Mouse (Mus musculus) intestine, postnatal 0 days (tissue): ENCODE measurements around the gene Elovl7. TPM values are rescaled to one million over a fixed set of nuclear protein-coding genes. Genes with fewer than 3 reads are reported as not detected.

Source experiments
- ATAC-seq: fragments of 200-750 bp; cut with Nextera tagmentation; 2 replicates; pipeline ENCODE4 v1.8.0; 2017; ENCODE audit warnings: mild to moderate bottlenecking, moderate TSS enrichment, moderate library complexity
- H3K27ac ChIP-seq: fragments of 300-500 bp; sonication (generic); 2 replicates; pipeline ENCODE4 v1.5.1; 2014; ENCODE audit warnings: mild to moderate bottlenecking, low read depth, low read length, moderate library complexity
- H3K27me3 ChIP-seq: fragments of 300-500 bp; sonication (generic); replicated peaks from 2 replicates; pipeline ENCODE4 v1.6.1; 2014; ENCODE audit warnings: low read length, mixed read lengths; ENCODE audit not compliant: control insufficient read depth, insufficient read depth
- H3K36me3 ChIP-seq: fragments of 300-500 bp; sonication (generic); 2 replicates; pipeline ENCODE4 v1.6.1; 2014; ENCODE audit warnings: mild to moderate bottlenecking, moderate library complexity; ENCODE audit not compliant: control insufficient read depth, insufficient read depth
- H3K4me1 ChIP-seq: fragments of 300-500 bp; sonication (generic); replicated peaks from 2 replicates; pipeline ENCODE4 v1.6.1; 2014; ENCODE audit warnings: antibody characterized with exemption, low read length, mixed read lengths; ENCODE audit not compliant: control insufficient read depth, insufficient read depth
- H3K4me2 ChIP-seq: fragments of 300-500 bp; sonication (generic); replicated peaks from 2 replicates; pipeline ENCODE4 v1.6.1; 2014; ENCODE audit warnings: low read depth, mild to moderate bottlenecking, moderate library complexity
- H3K4me3 ChIP-seq: fragments of 300-500 bp; sonication (generic); 2 replicates; pipeline ENCODE4 v1.5.1; 2014; ENCODE audit warnings: low read depth, low read length
- H3K9ac ChIP-seq: fragments of 300-500 bp; sonication (generic); 2 replicates; pipeline ENCODE4 v1.6.1; 2014; ENCODE audit warnings: mild to moderate bottlenecking, low read depth, low read length
- H3K9me3 ChIP-seq: fragments of 300-500 bp; sonication (generic); 2 replicates; pipeline ENCODE4 v1.6.1; 2016; ENCODE audit warnings: mixed run types; ENCODE audit not compliant: control insufficient read depth
- CTCF ChIP-seq: sonication (generic); IDR thresholded peaks from 2 replicates; pipeline ENCODE4 v1.5.1; 2016; ENCODE audit warnings: low read depth, mild to moderate bottlenecking, control low read depth, antibody characterized with exemption, moderate library complexity
- WGBS: fragments of 180-500 bp; shearing (Covaris S2); extraction: QIAGEN DNeasy Blood & Tissue Kit; methylation state at CpG from one replicate; pipeline ENCODE4 v1.1.7; 2014; 5-methylcytosine and 5-hydroxymethylcytosine counted together
- polyA plus RNA-seq: library from polyadenylated mRNA; unstranded; fragments of >200 nt; fragmentation: Nextera tagmentation; extraction: Ambion mirVana; gene quantifications from 2 replicates; pipeline ENCODE4 v1.2.1, GENCODE M21; 2015

Gene Elovl7
- polyA plus RNA-seq, 1 experiment from 2014 or later, result 10.8 TPM

GRCm38 (mm10) chr13:108208090-108208489 lies 6.1 kb upstream of the Elovl7 start:
- H3K9ac ChIP-seq, result no peak overlapping the region
- H3K4me3 ChIP-seq, result no peak overlapping the region
- no peaks in the 10 kb centered on the region for H3K9me3 ChIP-seq
- H3K4me1 ChIP-seq, result no peaks in the 10 kb centered on the region
- no peaks in the 10 kb centered on the region for H3K27me3 ChIP-seq
- no peak overlapping the region for H3K4me2 ChIP-seq
- WGBS, result 73% methylated on average over 5 of the region's 5 CpGs
- no peak for ATAC-seq
- no peak for TF ChIP-seq CTCF
- no peak overlapping the region for H3K27ac ChIP-seq
- H3K36me3 ChIP-seq, result no peaks in the 10 kb centered on the region

GRCm38 (mm10) chr13:108210960-108211359 lies 3.2 kb upstream of the Elovl7 start:
- Histone ChIP-seq H3K27me3 (0 out of 2 replicates have a peak, but pooled peaks cover 4% of the 10 kb centered on the region), H3K4me2 (no peak overlapping the region), H3K9ac (no peak overlapping the region), H3K4me1 (no peaks in the 10 kb centered on the region), H3K9me3 (no peaks in the 10 kb centered on the region), H3K27ac (no peak overlapping the region), H3K4me3 (no peak overlapping the region), H3K36me3 (no peaks in the 10 kb centered on the region)
- 93% methylated on average over 8 of the region's 8 CpGs for WGBS
- ATAC-seq, result no peak
- TF ChIP-seq CTCF, result no peak

GRCm38 (mm10) chr13:108212397-108213018 lies 1.7 kb upstream of the Elovl7 start:
- TF ChIP-seq CTCF, result no peak

GRCm38 (mm10) chr13:108214485-108215107 lies 392 bp downstream of the Elovl7 start:
- H3K9me3 ChIP-seq, result no peaks in the 10 kb centered on the region
- H3K27ac ChIP-seq, result peak overlapping the region; percentile 66
- WGBS, result under 1% methylated on average over 39 of the region's 50 CpGs
- H3K4me1 ChIP-seq, result no peaks in the 10 kb centered on the region
- 0 out of 2 replicates have a peak, but pooled peaks cover 4% of the 10 kb centered on the region for H3K27me3 ChIP-seq
- no peak for TF ChIP-seq CTCF
- no peaks in the 10 kb centered on the region for H3K36me3 ChIP-seq
- H3K4me2 ChIP-seq, result peak overlapping the region; percentile 99
- peak; percentile 75 for ATAC-seq
- peak overlapping the region; percentile 76 for H3K9ac ChIP-seq
- H3K4me3 ChIP-seq, result peak overlapping the region; percentile 88

More at GRCm38 (mm10) chr13:108212397-108213018, 1.7 kb upstream of the Elovl7 start:
- Histone ChIP-seq H3K9me3 (no peaks in the 10 kb centered on the region), H3K27ac (no peak overlapping the region), H3K4me3 (no peak overlapping the region), H3K4me2 (no peak overlapping the region), H3K36me3 (no peaks in the 10 kb centered on the region), H3K9ac (no peak overlapping the region), H3K4me1 (no peaks in the 10 kb centered on the region), H3K27me3 (0 out of 2 replicates have a peak, but pooled peaks cover 4% of the 10 kb centered on the region)
- 36% methylated on average over 5 of the region's 5 CpGs for WGBS
- no peak for ATAC-seq

GRCm38 (mm10) chr13:108215231-108215780 lies 1.1 kb downstream of the Elovl7 start:
- TF ChIP-seq CTCF, result no peak
- 2% methylated on average over 12 of the region's 12 CpGs for WGBS
- ATAC-seq, result no peak
- H3K4me1 ChIP-seq, result no peaks in the 10 kb centered on the region
- no peaks in the 10 kb centered on the region for H3K36me3 ChIP-seq
- no peak overlapping the region for H3K27ac ChIP-seq
- peak overlapping the region; percentile 88 for H3K4me3 ChIP-seq
- H3K9ac ChIP-seq, result no peak overlapping the region
- peak overlapping the region; percentile 99 for H3K4me2 ChIP-seq
- H3K27me3 ChIP-seq, result 0 out of 2 replicates have a peak, but pooled peaks cover 4% of the 10 kb centered on the region
- no peaks in the 10 kb centered on the region for H3K9me3 ChIP-seq

- no peak overlapping the region for H3K4me2 ChIP-seq
- no peaks in the 10 kb centered on the region for H3K36me3 ChIP-seq
- no peak for ATAC-seq
- no peak overlapping the region for H3K9ac ChIP-seq
- TF ChIP-seq CTCF, result no peak
- H3K9me3 ChIP-seq, result no peaks in the 10 kb centered on the region
- 83% methylated on average over 7 of the region's 7 CpGs for WGBS
- H3K27me3 ChIP-seq, result no peaks in the 10 kb centered on the region
- no peaks in the 10 kb centered on the region for H3K4me1 ChIP-seq
- H3K27ac ChIP-seq, result no peak overlapping the region
- H3K4me3 ChIP-seq, result no peak overlapping the region
Measured at GRCm38 (mm10) chr13:108219773-108220172, 5.6 kb downstream of the Elovl7 start.
